Mouse (Mus musculus): ENCODE measurements around the gene Prkcb. TPM values are rescaled to one million over a fixed set of nuclear protein-coding genes. Genes with fewer than 3 reads are reported as not detected.

Prkcb gene
- polyA plus RNA-seq, 1 experiment from 2014 or later: 3.3 TPM

DNA sequence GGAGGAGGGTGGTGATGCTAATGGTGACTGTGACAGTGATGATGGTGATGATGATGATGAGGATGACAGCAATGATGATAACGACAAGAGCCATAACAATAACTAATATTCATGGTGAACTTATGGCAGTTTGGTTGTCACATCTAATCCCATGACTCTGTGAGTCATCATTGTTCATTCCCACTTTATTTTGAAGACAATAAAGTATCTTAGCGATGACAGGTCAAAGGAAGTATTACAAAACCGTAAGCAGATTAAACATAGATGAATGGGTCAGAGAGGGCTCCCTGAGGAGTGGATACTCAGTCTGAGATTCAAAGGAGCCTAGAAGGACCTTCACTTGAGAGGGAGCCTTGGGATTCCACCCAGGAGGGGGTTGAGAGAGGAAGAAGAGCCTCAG is 122.3 kb downstream of the Prkcb start:
- H3K27me3 ChIP-seq: no peaks in the 10 kb centered on the region
- WGBS: 75% methylated on average over 3 of the region's 3 CpGs
- no peaks in the 10 kb centered on the region for H3K36me3 ChIP-seq
- 0 out of 2 replicates have a peak, but pooled peaks cover 2% of the 10 kb centered on the region for H3K4me1 ChIP-seq (replicated peaks)
- H3K9me3 ChIP-seq (replicated peaks): no peaks in the 10 kb centered on the region
- H3K4me2 ChIP-seq: no peak overlapping the region
- H3K27ac ChIP-seq: no peak overlapping the region
- no peak overlapping the region for H3K4me3 ChIP-seq
- no peak for ATAC-seq (replicated peaks; ENCODE audit: insufficient number of reproducible peaks, insufficient read depth, low FRiP score, low read depth)
- no peak overlapping the region for H3K9ac ChIP-seq

DNA sequence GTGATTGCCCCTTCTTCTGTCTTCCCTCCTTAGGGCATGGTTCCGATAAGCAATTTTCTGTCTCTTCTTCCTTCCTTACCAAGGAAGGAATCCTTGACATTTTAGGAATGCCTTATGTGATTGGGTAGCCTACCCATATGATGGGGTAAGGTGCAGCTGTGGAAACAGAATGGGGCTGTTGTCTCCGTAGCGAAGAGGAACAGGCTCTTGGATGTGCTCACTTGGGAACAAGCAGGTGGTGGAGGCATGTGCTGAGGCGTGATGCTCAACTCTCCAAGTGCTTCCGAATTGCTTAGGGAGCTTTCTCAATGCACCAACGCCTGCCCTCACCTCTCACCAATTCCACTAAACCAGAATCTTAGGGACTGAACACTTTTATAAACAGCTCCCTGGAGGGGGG is 124.7 kb downstream of the Prkcb start:
- no peak overlapping the region for H3K4me2 ChIP-seq
- H3K27ac ChIP-seq: no peak overlapping the region
- H3K9me3 ChIP-seq (replicated peaks): no peaks in the 10 kb centered on the region
- no peaks in the 10 kb centered on the region for H3K27me3 ChIP-seq
- H3K9ac ChIP-seq: no peak overlapping the region
- H3K36me3 ChIP-seq: no peaks in the 10 kb centered on the region
- no peaks in the 10 kb centered on the region for H3K4me1 ChIP-seq (replicated peaks)
- no peak for ATAC-seq (replicated peaks; ENCODE audit: insufficient number of reproducible peaks, insufficient read depth, low FRiP score, low read depth)
- H3K4me3 ChIP-seq: no peak overlapping the region
- 71% methylated on average over 6 of the region's 6 CpGs for WGBS

DNA sequence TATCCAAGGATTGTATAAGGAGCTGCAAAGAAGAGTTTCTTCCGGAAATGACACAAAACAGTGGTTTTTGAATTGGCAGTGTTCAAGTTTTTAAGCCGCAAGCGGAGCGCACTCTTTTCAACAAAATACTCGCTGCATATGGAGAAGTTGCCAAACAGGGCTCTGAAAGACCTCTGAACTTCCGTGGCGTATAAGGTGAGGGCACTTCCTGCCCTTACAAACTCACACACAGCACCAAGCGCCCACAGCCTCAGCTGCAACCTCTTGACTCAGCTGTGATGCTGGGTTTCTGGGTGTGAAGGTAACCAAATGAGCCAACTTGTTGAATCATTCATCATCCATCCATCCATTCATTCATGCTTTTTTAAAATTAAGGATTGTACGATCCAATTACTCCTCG is 125.6 kb downstream of the Prkcb start:
- H3K9ac ChIP-seq: no peak overlapping the region
- H3K9me3 ChIP-seq (replicated peaks): no peaks in the 10 kb centered on the region
- H3K4me2 ChIP-seq: no peak overlapping the region
- H3K4me3 ChIP-seq: no peak overlapping the region
- H3K27me3 ChIP-seq: no peaks in the 10 kb centered on the region
- H3K27ac ChIP-seq: no peak overlapping the region
- 84% methylated on average over 10 of the region's 10 CpGs for WGBS
- H3K36me3 ChIP-seq: no peaks in the 10 kb centered on the region
- ATAC-seq (replicated peaks; ENCODE audit: insufficient number of reproducible peaks, insufficient read depth, low FRiP score, low read depth): no peak
- H3K4me1 ChIP-seq (replicated peaks): no peaks in the 10 kb centered on the region

DNA sequence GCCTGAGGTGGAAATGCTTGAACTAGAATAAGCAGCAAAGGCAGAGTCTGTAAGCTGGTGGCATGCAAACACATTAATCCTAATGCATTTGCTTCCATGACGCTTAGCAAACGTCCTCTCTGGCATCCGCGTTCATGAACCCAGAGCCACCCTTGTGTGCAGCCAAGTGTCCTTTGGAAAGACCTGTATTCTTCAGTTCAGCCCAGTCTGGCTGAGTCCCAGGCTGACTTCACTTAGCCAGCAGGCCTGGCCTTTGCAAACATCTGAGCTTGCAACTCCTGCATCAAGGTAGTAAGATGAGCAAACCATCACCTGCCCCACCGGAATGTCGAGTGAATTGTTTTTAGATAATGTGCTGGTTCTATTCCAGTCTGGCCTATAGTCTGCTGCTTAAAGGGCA is 126.1 kb downstream of the Prkcb start:
- H3K4me2 ChIP-seq: no peak overlapping the region
- H3K4me3 ChIP-seq: no peak overlapping the region
- H3K9me3 ChIP-seq (replicated peaks): no peaks in the 10 kb centered on the region
- H3K27me3 ChIP-seq: no peaks in the 10 kb centered on the region
- H3K9ac ChIP-seq: no peak overlapping the region
- 84% methylated on average over 6 of the region's 6 CpGs for WGBS
- H3K36me3 ChIP-seq: no peaks in the 10 kb centered on the region
- no peaks in the 10 kb centered on the region for H3K4me1 ChIP-seq (replicated peaks)
- no peak overlapping the region for H3K27ac ChIP-seq
- ATAC-seq (replicated peaks; ENCODE audit: insufficient number of reproducible peaks, insufficient read depth, low FRiP score, low read depth): no peak

DNA sequence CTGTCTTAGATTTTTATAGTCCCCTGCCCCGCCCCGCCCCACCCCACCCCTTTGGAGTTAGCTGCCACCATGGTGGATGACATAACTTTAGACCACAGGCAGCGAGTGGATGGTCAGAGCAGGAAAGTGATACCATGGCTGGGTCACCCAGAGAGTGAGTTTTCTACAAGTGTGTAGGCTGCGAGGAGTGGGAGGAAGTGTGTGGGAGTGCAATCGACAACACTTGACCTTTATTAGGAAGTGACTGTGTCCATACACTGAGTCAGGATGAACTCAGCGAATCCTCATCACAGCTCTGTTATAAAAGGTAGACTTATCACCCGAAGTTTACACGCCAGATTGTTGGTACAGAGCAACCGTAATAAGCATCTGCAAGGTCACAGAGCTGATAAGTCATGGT is 126.8 kb downstream of the Prkcb start:
- no peak overlapping the region for H3K9ac ChIP-seq
- H3K36me3 ChIP-seq: no peaks in the 10 kb centered on the region
- H3K27ac ChIP-seq: no peak overlapping the region
- no peaks in the 10 kb centered on the region for H3K9me3 ChIP-seq (replicated peaks)
- H3K4me3 ChIP-seq: no peak overlapping the region
- H3K4me1 ChIP-seq (replicated peaks): no peaks in the 10 kb centered on the region
- WGBS: 69% methylated on average over 9 of the region's 9 CpGs
- ATAC-seq (replicated peaks; ENCODE audit: insufficient number of reproducible peaks, insufficient read depth, low FRiP score, low read depth): no peak
- H3K27me3 ChIP-seq: no peaks in the 10 kb centered on the region
- no peak overlapping the region for H3K4me2 ChIP-seq

DNA sequence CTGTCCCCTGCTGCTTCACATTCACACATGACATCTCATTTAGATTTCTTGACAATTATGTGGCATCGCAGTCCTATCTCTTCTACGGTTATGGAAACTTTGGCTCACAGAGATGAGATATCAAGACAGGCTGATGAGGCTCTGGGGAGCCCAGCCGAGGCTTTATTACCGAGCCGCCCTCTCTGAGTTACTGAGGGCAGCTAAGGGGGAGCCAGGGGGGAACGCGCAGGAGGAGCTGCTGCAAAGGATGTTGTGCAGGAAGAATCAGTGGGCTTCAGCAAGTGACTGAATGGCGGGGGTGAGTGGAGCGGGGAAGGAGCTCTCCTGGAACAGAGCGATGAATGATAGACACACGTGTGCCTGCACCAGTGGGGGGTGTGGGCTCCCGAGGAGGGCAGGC is 127.4 kb downstream of the Prkcb start:
- Histone ChIP-seq H3K27ac (no peak overlapping the region), H3K9me3 (replicated peaks) (no peaks in the 10 kb centered on the region), H3K9ac (no peak overlapping the region), H3K4me3 (no peak overlapping the region), H3K36me3 (no peaks in the 10 kb centered on the region), H3K27me3 (no peaks in the 10 kb centered on the region), H3K4me1 (replicated peaks) (no peaks in the 10 kb centered on the region), H3K4me2 (no peak overlapping the region)
- ATAC-seq (replicated peaks; ENCODE audit: insufficient number of reproducible peaks, insufficient read depth, low FRiP score, low read depth): no peak
- WGBS: 55% methylated on average over 12 of the region's 12 CpGs

DNA sequence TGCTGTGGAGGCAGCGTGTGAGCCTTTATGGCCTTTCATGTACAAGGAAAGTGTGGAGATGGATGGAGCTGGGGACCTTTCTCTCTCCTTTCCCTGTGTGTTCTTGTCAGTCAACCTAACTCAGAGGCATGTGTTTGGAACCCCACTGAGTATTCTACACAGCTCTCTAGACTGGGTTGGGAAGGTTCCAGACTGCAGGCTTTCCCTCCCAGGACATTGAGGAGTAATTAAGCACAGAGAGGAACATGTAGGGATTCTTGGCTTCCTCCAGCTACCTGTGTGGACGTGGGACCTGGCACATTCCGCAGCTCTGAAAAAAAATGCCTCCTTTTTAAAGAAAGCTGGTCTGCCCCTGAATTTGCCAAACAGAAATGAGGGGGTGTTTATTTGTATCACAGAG is 130.0 kb downstream of the Prkcb start:
- Histone ChIP-seq H3K36me3 (no peaks in the 10 kb centered on the region), H3K4me1 (replicated peaks) (no peaks in the 10 kb centered on the region), H3K9me3 (replicated peaks) (no peaks in the 10 kb centered on the region), H3K27ac (no peak overlapping the region), H3K9ac (no peak overlapping the region), H3K27me3 (no peaks in the 10 kb centered on the region), H3K4me2 (no peak overlapping the region), H3K4me3 (no peak overlapping the region)
- 78% methylated on average over 3 of the region's 3 CpGs for WGBS
- ATAC-seq (replicated peaks; ENCODE audit: insufficient number of reproducible peaks, insufficient read depth, low FRiP score, low read depth): no peak

DNA sequence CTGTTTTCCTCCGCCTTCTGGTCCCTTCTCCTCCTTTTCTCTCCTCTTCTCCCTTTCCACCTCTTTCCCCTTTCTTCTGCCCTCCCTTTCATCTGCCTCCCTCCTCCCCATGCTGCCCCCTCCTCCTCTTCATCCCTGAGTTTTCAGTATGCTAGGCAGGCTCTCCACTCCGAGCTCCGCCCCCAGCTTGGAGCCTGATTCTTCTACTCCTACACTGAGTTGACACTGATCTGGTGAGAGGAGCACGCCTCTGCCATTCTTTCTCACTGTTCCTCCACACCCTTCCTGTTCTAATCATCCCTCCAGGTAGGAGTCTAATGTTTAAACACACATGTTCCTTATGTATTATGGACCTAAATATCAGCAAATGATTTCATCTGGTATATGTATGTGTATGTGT is 135.3 kb downstream of the Prkcb start:
- H3K4me3 ChIP-seq: no peak overlapping the region
- H3K9me3 ChIP-seq (replicated peaks): no peaks in the 10 kb centered on the region
- no peaks in the 10 kb centered on the region for H3K36me3 ChIP-seq
- no peak overlapping the region for H3K4me2 ChIP-seq
- 62% methylated on average over 4 of the region's 4 CpGs for WGBS
- no peaks in the 10 kb centered on the region for H3K27me3 ChIP-seq
- no peak overlapping the region for H3K9ac ChIP-seq
- no peak overlapping the region for H3K27ac ChIP-seq
- ATAC-seq (replicated peaks; ENCODE audit: insufficient number of reproducible peaks, insufficient read depth, low FRiP score, low read depth): no peak
- H3K4me1 ChIP-seq (replicated peaks): no peaks in the 10 kb centered on the region

DNA sequence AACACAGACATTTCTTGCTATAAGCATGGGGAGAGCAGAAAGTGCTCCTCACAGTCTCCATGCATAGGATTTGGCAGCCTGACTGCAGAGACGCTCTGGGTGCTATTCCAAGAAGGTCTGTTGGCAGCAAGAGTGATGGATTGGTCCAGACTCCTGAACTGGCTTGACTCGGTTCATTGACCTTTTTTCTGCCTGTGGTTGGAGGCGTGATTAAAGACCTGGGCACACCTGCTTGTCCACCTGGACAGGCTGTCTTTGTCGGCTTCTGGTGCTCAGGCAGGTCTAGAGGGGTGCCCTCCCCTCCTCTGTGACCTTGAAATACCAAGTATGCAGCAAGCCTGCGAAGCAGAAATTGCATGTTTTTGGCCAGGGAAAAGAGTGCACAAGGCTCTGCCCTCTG is 140.6 kb downstream of the Prkcb start:
- no peak overlapping the region for H3K4me3 ChIP-seq
- H3K9me3 ChIP-seq (replicated peaks): no peaks in the 10 kb centered on the region
- no peak overlapping the region for H3K9ac ChIP-seq
- no peaks in the 10 kb centered on the region for H3K27me3 ChIP-seq
- H3K4me1 ChIP-seq (replicated peaks): no peaks in the 10 kb centered on the region
- ATAC-seq (replicated peaks; ENCODE audit: insufficient number of reproducible peaks, insufficient read depth, low FRiP score, low read depth): no peak
- no peak overlapping the region for H3K4me2 ChIP-seq
- H3K27ac ChIP-seq: no peak overlapping the region
- 66% methylated on average over 5 of the region's 5 CpGs for WGBS
- no peaks in the 10 kb centered on the region for H3K36me3 ChIP-seq

DNA sequence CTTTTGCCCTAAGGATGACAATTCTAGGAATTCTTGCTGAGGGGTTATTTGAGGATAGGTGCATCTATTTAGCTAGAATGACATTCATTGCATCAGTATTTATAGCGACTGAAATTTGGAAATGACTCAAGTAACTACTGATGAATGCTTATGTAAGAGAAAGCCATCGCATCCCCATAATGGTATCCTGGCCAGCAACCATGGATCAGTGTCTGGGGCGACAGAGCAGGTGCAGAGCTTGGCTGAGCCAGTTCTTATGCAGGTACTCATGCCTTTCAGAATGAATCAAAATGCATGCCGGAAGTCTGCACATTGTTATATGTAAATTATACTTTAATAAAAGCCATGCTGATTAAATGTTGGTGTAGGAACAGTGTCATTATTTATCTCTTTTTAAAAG is 143.8 kb downstream of the Prkcb start:
- H3K4me1 ChIP-seq (replicated peaks): peaks cover 7% of the 10 kb centered on the region; the same call in 1 of the 2 replicates
- no peaks in the 10 kb centered on the region for H3K9me3 ChIP-seq (replicated peaks)
- no peak overlapping the region for H3K27ac ChIP-seq
- no peaks in the 10 kb centered on the region for H3K36me3 ChIP-seq
- no peak overlapping the region for H3K4me3 ChIP-seq
- ATAC-seq (replicated peaks; ENCODE audit: insufficient number of reproducible peaks, insufficient read depth, low FRiP score, low read depth): no peak
- no peak overlapping the region for H3K9ac ChIP-seq
- no peak overlapping the region for H3K4me2 ChIP-seq
- 81% methylated on average over 4 of the region's 4 CpGs for whole genome bisulfite sequencing
- H3K27me3 ChIP-seq: no peaks in the 10 kb centered on the region

DNA sequence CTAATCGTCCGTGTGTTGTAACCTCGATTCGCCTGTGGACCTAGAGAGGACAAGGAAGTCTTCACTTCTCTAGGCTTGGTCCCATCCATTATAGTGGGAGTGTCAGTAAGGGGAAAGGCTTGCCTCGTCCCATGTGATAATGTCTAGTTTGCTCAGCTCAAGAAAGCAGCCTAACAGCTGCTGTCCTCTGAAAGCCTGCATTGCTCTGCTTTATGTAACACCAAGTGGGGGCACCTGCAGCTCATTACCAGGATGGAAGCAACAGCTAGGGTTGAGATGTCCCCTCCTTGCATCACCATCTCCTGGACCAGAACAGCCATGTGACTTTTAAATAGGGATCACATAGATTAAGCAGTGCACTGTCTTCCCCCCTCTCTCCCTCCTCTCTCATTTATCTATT is 144.8 kb downstream of the Prkcb start:
- no peak for ATAC-seq (replicated peaks; ENCODE audit: insufficient number of reproducible peaks, insufficient read depth, low FRiP score, low read depth)
- Histone ChIP-seq H3K27ac (no peak overlapping the region), H3K4me3 (no peak overlapping the region), H3K9me3 (replicated peaks) (no peaks in the 10 kb centered on the region), H3K27me3 (no peaks in the 10 kb centered on the region), H3K36me3 (no peaks in the 10 kb centered on the region), H3K4me1 (replicated peaks) (peaks cover 7% of the 10 kb centered on the region; the same call in 1 of the 2 replicates), H3K4me2 (no peak overlapping the region), H3K9ac (no peak overlapping the region)
- 64% methylated on average over 5 of the region's 5 CpGs for WGBS

DNA sequence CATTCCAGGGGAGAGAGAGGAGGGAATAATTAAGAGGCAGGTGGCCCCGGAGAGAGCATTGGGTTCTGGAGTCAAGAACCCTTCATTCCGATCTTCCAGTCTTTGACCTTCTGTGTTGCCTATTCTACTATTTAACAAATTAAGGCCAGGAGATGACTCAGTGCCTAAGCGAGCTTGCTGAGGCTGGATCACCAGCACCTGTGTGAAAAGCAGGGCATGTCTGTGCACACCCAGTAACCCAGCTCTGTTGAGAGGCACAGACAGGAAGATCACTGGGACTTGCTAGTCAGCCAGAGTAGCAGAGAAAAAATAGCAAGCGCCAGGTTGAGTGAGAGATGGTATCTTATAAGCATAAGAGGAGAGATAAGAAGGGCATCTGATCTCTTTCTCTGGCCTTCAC is 146.4 kb downstream of the Prkcb start:
- H3K4me1 ChIP-seq (replicated peaks): peaks cover 7% of the 10 kb centered on the region; the same call in 1 of the 2 replicates
- no peak overlapping the region for H3K9ac ChIP-seq
- ATAC-seq (replicated peaks; ENCODE audit: insufficient number of reproducible peaks, insufficient read depth, low FRiP score, low read depth): no peak
- H3K4me2 ChIP-seq: no peak overlapping the region
- no peak overlapping the region for H3K27ac ChIP-seq
- no peaks in the 10 kb centered on the region for H3K27me3 ChIP-seq
- no peaks in the 10 kb centered on the region for H3K36me3 ChIP-seq
- WGBS: 63% methylated on average over 4 of the region's 4 CpGs
- no peak overlapping the region for H3K4me3 ChIP-seq
- no peaks in the 10 kb centered on the region for H3K9me3 ChIP-seq (replicated peaks)
